Mouse (Mus musculus): ENCODE data around the gene Gm21976.

Gene Gm21976

GRCm38 (mm10) chr13:98353709-98354089 lies 74.0 kb downstream of the Gm21976 start:
- DNase-seq (ENCODE audit: low read depth, low spot score): no peak

DNA sequence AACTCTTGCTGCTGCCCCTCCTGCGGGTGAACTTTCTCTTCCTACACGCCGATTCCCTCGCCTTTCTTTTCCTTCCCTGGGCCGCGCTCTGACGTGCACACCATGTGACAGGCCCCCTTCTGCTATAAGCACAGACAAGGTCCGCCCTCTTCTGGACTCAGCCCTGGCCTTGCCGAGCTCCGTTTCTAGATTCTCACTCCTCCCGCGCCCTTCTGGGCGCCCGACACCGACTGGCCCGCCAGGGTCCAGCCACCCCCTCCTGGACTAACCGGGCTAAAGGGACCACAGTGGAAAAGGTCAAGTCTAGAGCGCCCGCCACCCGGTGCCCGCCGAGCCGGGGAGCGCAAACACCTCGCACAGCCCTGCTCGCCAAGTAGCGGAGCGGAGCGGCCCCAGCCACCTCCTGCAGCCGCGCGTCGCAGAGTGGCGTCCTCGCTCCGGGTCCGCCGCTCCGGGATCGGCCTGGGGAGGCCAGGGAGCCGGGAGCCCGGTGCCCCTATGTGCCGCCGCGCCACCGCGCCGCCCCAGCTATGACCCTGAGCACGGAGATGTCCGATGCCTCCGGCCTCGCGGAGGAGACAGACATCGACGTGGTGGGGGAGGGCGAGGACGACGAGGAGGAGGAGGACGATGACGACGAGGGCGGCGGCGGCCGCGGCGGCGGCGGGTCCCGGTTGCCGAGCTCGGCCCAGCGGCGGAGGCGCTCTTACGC lies 74.6 kb downstream of the Gm21976 start, which contains the start of gene Foxd1:
Foxd1 (plus strand) TSS at position 153 of the 712 bp plus-strand sequence.
- DNase-seq (ENCODE audit: low read depth, low spot score): peak; percentile 83

DNA sequence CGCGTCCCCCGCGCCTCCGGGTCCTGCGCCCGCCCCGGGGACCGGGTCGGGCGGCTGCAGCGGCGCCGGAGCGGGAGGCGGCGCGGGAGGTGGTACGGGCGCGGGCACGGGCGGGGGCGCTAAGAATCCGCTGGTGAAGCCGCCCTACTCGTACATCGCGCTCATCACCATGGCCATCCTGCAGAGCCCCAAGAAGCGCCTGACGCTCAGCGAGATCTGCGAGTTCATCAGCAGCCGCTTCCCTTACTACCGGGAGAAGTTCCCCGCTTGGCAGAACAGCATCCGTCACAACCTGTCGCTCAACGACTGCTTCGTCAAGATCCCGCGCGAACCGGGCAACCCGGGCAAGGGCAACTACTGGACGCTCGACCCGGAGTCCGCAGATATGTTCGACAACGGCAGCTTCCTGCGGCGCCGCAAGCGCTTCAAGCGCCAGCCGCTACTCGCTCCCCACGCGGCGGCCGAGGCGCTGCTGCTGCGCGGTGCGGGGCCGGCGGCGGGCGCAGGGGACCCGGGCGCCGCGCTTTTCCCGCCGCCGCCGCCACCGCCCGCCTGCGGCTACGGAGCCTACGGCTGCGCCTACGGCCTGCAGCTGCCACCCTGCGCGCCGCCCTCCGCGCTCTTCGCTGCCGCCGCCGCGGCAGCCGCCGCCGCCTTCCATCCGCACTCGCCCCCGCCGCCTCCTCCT lies 75.3 kb downstream of the Gm21976 start:
- peak; percentile 58 for DNase-seq (ENCODE audit: low read depth, low spot score)

DNA sequence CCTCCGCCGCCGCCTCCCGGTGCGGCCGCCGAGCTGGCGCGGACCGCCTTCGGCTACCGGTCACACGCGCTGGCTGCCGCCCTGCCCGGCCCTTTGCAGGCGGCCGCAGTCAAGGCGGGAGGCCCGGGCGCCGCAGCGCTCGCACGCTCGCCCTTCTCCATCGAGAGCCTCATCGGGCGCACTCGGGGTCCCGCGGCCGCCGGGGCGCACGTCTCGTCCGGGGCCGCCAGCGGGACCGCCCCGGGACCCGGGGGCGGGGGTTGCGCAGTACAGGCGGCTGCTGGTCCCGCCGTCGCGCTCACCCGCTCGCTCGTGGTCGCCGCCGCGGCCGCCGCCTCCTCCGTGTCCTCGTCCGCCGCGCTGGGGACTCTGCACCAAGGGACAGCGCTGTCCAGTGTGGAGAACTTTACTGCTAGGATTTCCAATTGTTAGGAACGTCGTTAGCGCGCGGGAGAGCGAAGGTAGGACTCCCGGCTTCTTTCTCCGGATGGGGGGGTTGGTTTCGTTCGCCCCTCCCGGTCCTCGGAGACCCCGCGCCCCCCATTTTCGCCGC lies 75.9 kb downstream of the Gm21976 start:
- peak; percentile 24 for DNase-seq (ENCODE audit: low read depth, low spot score)

DNA sequence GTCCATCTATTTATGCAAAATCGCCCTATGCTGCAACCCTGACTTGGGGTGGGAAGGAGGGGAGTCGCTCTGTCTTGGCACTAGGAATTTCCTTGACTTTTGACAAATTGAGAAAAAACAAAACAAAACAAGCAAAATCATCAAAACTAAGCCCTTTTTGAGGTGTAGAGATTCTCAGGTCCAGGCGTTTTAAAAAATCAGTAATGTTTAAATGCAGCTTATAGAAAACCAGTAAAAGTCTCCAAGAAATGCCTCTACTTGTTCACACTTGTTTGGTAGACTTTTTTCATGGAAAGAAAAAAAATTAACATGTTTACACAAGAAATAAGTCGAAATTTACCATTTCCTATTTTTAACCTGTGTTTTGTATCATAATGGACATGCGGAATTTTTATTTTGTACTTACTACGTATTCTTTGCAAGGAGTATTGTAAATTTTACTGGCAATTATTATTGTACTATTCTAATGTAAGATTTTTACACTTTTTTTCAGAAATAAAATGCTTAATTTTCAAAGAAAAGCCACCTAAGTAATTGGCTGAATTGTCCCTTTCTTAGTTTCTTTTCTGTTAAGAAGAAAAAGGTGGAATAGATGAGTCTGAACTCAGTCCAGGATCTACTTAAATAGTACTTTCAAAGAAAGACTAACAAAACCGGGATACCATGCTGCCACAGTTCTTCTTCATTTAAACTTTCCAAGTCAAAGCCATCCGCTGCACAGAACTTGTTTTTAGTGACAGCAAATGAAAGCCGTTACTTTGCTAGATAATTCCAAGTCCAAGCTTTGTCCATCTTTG lies 76.7 kb downstream of the Gm21976 start:
- DNase-seq (ENCODE audit: low read depth, low spot score): no peak

All from R1 (cell line).